Mouse (Mus musculus): Measurements from ENCODE around the gene Fli1.

DNA sequence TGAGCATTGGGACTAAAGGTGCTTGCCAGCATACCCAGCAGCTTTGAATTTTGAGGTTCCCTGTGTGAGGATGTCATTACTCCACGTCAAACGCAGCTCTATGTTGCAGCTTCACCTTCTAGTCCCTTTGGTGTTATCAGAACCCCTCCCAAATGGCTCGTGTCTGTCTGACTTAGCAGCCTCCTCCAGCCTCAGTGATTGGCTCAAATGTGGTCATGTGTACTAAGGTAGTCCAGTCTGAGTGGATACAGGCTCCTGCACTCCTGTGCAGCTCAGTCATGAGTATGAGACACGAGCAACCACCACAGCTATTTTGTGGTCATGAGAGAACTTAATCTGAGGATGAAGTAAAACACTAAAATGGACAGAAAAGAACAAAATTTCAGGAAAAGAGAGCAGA lies 31.0 kb upstream of the Fli1 start:
- TF ChIP-seq CTCF (IDR thresholded peaks at IDR 0.05; ENCODE audit: low read depth) = no peak
- TF ChIP-seq EP300 (IDR thresholded peaks at IDR 0.05; ENCODE audit: low read depth) = no peak
